Mouse (Mus musculus) cerebellum, postnatal 25 days (tissue): ENCODE data around the gene Btbd35f22.
"Not testable (repeated sequence)": the region's sequence is repeated elsewhere in the genome, so short reads cannot be mapped to it uniquely, and the experiment has no call there.

Experiments used
- DNase-seq, 2 experiments: peaks; one replicate each; pipeline ENCODE4 v3.0.0; 2021; ENCODE audit warnings: mixed read lengths in 2 of 2

The Btbd35f22 gene

GRCm38 (mm10) chrX:32047529-32047928, at the start of gene Btbd35f22:
Gene Btbd35f22, plus strand, starts transcription at chrX:32047829.
- DNase-seq = not testable (repeated sequence)
